In the genomic region with DNA sequence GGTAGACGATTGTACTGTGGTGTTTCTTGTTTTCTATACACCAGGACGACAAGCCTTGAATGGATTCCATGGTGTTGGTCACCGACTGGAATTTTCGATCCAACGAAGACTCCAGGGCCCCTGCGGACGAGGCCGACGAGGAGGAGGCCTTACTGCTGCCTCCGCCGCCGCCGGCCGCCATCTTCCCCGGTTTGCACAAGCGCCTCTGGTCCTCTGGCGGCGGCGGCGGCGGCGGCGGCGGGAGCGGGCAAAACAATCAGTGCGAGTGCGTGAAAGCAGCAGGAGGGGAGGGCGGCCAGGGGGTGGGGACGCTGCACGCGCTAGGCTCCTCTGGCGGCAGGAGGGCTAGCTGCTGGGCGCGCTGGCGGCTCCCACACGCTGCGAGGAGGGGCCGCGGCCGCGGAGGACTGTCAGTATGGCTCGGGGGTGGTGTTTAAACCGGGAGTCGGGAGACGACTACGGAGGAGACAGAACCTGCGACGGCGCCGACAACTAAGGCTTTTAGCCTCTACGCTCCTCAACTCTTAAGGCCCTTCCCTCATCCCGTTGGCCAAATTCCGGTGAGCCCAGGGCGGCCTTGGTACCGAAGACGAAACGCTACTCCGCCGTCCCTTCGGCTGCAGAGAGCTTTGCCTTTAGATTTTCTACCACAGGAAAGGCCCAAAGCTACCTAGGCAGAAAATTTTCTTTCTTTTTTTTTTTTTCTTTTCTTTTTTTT, we compare ENCODE assay signal across 8 mouse cellular contexts. TPM values are rescaled to one million over a fixed set of nuclear protein-coding genes. Genes with fewer than 3 reads are reported as not detected.
DNase-seq lines count a peak whose midpoint lies in the region; ATAC-seq and TF ChIP-seq lines count a peak whose summit lies in the region.

A gene (minus strand): TSS at position 293 of the 718 bp plus-strand sequence.

- DNase-seq in CD4-positive, CD25-positive, alpha-beta regulatory T cell, adult 2 months (ENCODE audit: low read depth, low spot score): peak; percentile 91
- peak; percentile 43 for DNase-seq in fibroblast of lung, adult 2 months (ENCODE audit: low read depth)
- DNase-seq in kidney, postnatal 25 days: peak; percentile 69 to 88
- DNase-seq in liver, embryonic 14.5 days (ENCODE audit: low read depth in 3 of 3, low spot score in 3 of 3): peak; percentile 55 to 67 (median 58)
- peak; percentile 83 for DNase-seq in neural tube, embryonic 11.5 days (ENCODE audit: low spot score)
- DNase-seq in stomach, postnatal 0 days (ENCODE audit: low spot score): peak; percentile 89

- ATAC-seq in heart, embryonic 14.5 days (ENCODE audit: insufficient number of reproducible peaks, insufficient read depth, low FRiP score, low read depth): peak; percentile 40
- ATAC-seq in liver, embryonic 14.5 days (ENCODE audit: insufficient read depth): peak; percentile 42
- peak; percentile 52 for ATAC-seq in neural tube, embryonic 11.5 days (ENCODE audit: insufficient read depth, low FRiP score, low TSS enrichment)
- ATAC-seq in stomach, postnatal 0 days (ENCODE audit: low FRiP score, low TSS enrichment): peak; percentile 55

- H3K27me3 ChIP-seq in heart, embryonic 14.5 days (ENCODE audit: control insufficient read depth, insufficient read depth, low read length): no peaks in the 10 kb centered on the region
- no peaks in the 10 kb centered on the region for H3K27me3 ChIP-seq in liver, embryonic 14.5 days (ENCODE audit: control insufficient read depth, insufficient read depth, low read length)
- H3K27me3 ChIP-seq in neural tube, embryonic 11.5 days (ENCODE audit: control insufficient read depth, insufficient read depth, low read length): no peaks in the 10 kb centered on the region
- H3K27me3 ChIP-seq in stomach, postnatal 0 days (ENCODE audit: control insufficient read depth, insufficient read depth, low read length): no peaks in the 10 kb centered on the region

- WGBS in heart, embryonic 14.5 days: 0% methylated on average over 60 of the region's 60 CpGs
- under 1% methylated on average over 57 of the region's 60 CpGs for WGBS in liver, embryonic 14.5 days (ENCODE audit: insufficient replicate concordance)
- WGBS in neural tube, embryonic 11.5 days: under 1% methylated on average over 49 of the region's 60 CpGs
- WGBS in stomach, postnatal 0 days: under 1% methylated on average over 60 of the region's 60 CpGs

- H3K4me1 ChIP-seq in brown adipose tissue, adult 24 weeks (ENCODE audit: control insufficient read depth, insufficient read depth, insufficient read length, low read length): no peaks in the 10 kb centered on the region; the same call in 1 of the 2 replicates
- peaks cover 0 to 10% of the 10 kb centered on the region in 2 experiments for H3K4me1 ChIP-seq in heart, embryonic 14.5 days (ENCODE audit: control insufficient read depth in 2 of 2, insufficient read depth in 2 of 2, low read length in 2 of 2)
- peaks cover 15% of the 10 kb centered on the region in 2 experiments for H3K4me1 ChIP-seq in liver, embryonic 14.5 days (replicated peaks; ENCODE audit: control insufficient read depth in 2 of 2, insufficient read depth in 2 of 2, low read length in 1 of 2)
- H3K4me1 ChIP-seq in neural tube, embryonic 11.5 days (ENCODE audit: control insufficient read depth, insufficient read depth, low read length): peaks cover 8% of the 10 kb centered on the region; the same call in 1 of the 2 replicates
- no peaks in the 10 kb centered on the region for H3K4me1 ChIP-seq in stomach, postnatal 0 days (replicated peaks; ENCODE audit: control insufficient read depth, insufficient read depth)

- H3K4me3 ChIP-seq in brown adipose tissue, adult 24 weeks (ENCODE audit: insufficient read depth, low read depth, low read length): peak within 1 kb of the TSS; percentile 96
- H3K4me3 ChIP-seq in heart, embryonic 14.5 days (ENCODE audit: control insufficient read depth in 1 of 2, insufficient read depth in 1 of 2, low read depth in 1 of 2, low read length in 2 of 2): peak within 1 kb of the TSS; percentile 86 to 88
- H3K4me3 ChIP-seq in liver, embryonic 14.5 days (ENCODE audit: insufficient read depth in 1 of 2, low read depth in 2 of 2, low read length in 2 of 2): peak within 1 kb of the TSS; percentile 90 to 97
- peak within 1 kb of the TSS; percentile 66 for H3K4me3 ChIP-seq in neural tube, embryonic 11.5 days (ENCODE audit: low read depth, low read length)
- peak within 1 kb of the TSS; percentile 82 for H3K4me3 ChIP-seq in stomach, postnatal 0 days (ENCODE audit: low read depth, low read length)

- peak within 1 kb of the TSS; percentile 99 for H3K27ac ChIP-seq in brown adipose tissue, adult 24 weeks (replicated peaks; ENCODE audit: low read depth, low read length)
- peak within 1 kb of the TSS; percentile 100 for H3K27ac ChIP-seq in heart, embryonic 14.5 days (replicated peaks in 1 of 2; ENCODE audit: control insufficient read depth in 1 of 2, insufficient read depth in 1 of 2, low read depth in 2 of 2, low read length in 2 of 2)
- H3K27ac ChIP-seq in liver, embryonic 14.5 days: peak within 1 kb of the TSS; percentile 98
- peak within 1 kb of the TSS; percentile 99 for H3K27ac ChIP-seq in neural tube, embryonic 11.5 days (ENCODE audit: low read depth, low read length)
- H3K27ac ChIP-seq in stomach, postnatal 0 days (replicated peaks): peak within 1 kb of the TSS; percentile 100

- H3K4me2 ChIP-seq in heart, embryonic 14.5 days (ENCODE audit: low read length): peak within 1 kb of the TSS; percentile 71
- peak within 1 kb of the TSS; percentile 85 for H3K4me2 ChIP-seq in liver, embryonic 14.5 days (ENCODE audit: low read depth)
- peak within 1 kb of the TSS; percentile 57 for H3K4me2 ChIP-seq in neural tube, embryonic 11.5 days (ENCODE audit: low read depth)
- peak within 1 kb of the TSS; percentile 61 for H3K4me2 ChIP-seq in stomach, postnatal 0 days (replicated peaks; ENCODE audit: low read depth)

- no peaks in the 10 kb centered on the region for H3K9me3 ChIP-seq in heart, embryonic 14.5 days (ENCODE audit: control insufficient read depth, low read length)
- no peaks in the 10 kb centered on the region for H3K9me3 ChIP-seq in liver, embryonic 14.5 days (ENCODE audit: control insufficient read depth, low read length)
- no peaks in the 10 kb centered on the region for H3K9me3 ChIP-seq in neural tube, embryonic 11.5 days (ENCODE audit: control insufficient read depth, low read length)
- no peaks in the 10 kb centered on the region for H3K9me3 ChIP-seq in stomach, postnatal 0 days (ENCODE audit: control insufficient read depth, low read length)

- no peak for TF ChIP-seq CTCF in liver, embryonic 14.5 days (IDR thresholded peaks at IDR 0.05; ENCODE audit: low read depth)
- TF ChIP-seq CTCF in stomach, postnatal 0 days (IDR thresholded peaks at IDR 0.05; ENCODE audit: low read depth): peak; percentile 23; the same call in 1 of the 2 replicates

- no peaks in the 10 kb centered on the region for H3K36me3 ChIP-seq in heart, embryonic 14.5 days (ENCODE audit: control insufficient read depth, insufficient read depth, low read length)
- H3K36me3 ChIP-seq in liver, embryonic 14.5 days (replicated peaks; ENCODE audit: control insufficient read depth, insufficient read depth, low read depth): no peaks in the 10 kb centered on the region
- H3K36me3 ChIP-seq in neural tube, embryonic 11.5 days (ENCODE audit: control insufficient read depth, insufficient read depth, low read length): no peaks in the 10 kb centered on the region
- no peaks in the 10 kb centered on the region for H3K36me3 ChIP-seq in stomach, postnatal 0 days (ENCODE audit: control insufficient read depth, insufficient read depth, low read length)

- TF ChIP-seq EP300 in liver, embryonic 14.5 days (IDR thresholded peaks at IDR 0.05; ENCODE audit: low read depth): no peak
- TF ChIP-seq EP300 in stomach, postnatal 0 days (optimal IDR thresholded peaks at IDR 0.05): no peak

- H3K9ac ChIP-seq in heart, embryonic 14.5 days (ENCODE audit: low read length): peak within 1 kb of the TSS; percentile 99
- peak within 1 kb of the TSS; percentile 96 for H3K9ac ChIP-seq in liver, embryonic 14.5 days (replicated peaks)
- peak within 1 kb of the TSS; percentile 98 for H3K9ac ChIP-seq in neural tube, embryonic 11.5 days (ENCODE audit: low read length)
- peak within 1 kb of the TSS; percentile 98 for H3K9ac ChIP-seq in stomach, postnatal 0 days (ENCODE audit: low read length)

RNA-seq across cellular contexts. Expression of the gene that starts here (rescaled TPM):
- polyA plus RNA-seq in brown adipose tissue, adult 24 weeks (2012; ENCODE audit: insufficient read depth, insufficient read length, missing spikeins): 11.3 and 12.5 TPM in 2 replicates
- polyA plus RNA-seq in heart, embryonic 14.5 days (2014; fragmentation: Nextera tagmentation; extraction: Ambion mirVana): 19.1 and 22.0 TPM in 2 replicates
- polyA plus RNA-seq in liver, embryonic 14.5 days (2012; rRNA removed): 4.2 and 5.3 TPM in 2 replicates
- polyA plus RNA-seq in liver, embryonic 14.5 days (2014; fragmentation: Nextera tagmentation; extraction: Ambion mirVana): 6.6 and 6.8 TPM in 2 replicates
- polyA plus RNA-seq in neural tube, embryonic 11.5 days (2014; fragmentation: Nextera tagmentation; extraction: Ambion mirVana): 21.1 and 21.6 TPM in 2 replicates
- polyA plus RNA-seq in stomach, postnatal 0 days (2015; fragmentation: Nextera tagmentation; extraction: Ambion mirVana): 11.1 and 12.0 TPM in 2 replicates

Comparison
In these comparisons a context has a peak if more than half of its experiments do, and no peak if none do; other contexts are left out.
1. Peak in every context shown above with its lines: DNase-seq, ATAC-seq, H3K4me3 ChIP-seq and H3K27ac ChIP-seq.